Comparison of ENCODE assay signal across 8 mouse cellular contexts in genomic region chr7:69490566-69491466, GRCm38 (mm10).
DNase-seq lines count a peak whose midpoint lies in the region; ATAC-seq lines count a peak whose summit lies in the region.

No protein-coding gene starts in this region.

- ATAC-seq in megakaryocyte progenitor cell, adult 5-6 weeks (replicated peaks; ENCODE audit: poor library complexity), result peak; percentile 78

- peak; percentile 75 for DNase-seq in ZHBTc4 (ENCODE audit: low read depth, low spot score)
- peak; percentile 4 for DNase-seq in cerebellum, adult 9-11 months
- DNase-seq in frontal cortex, adult 2 months (ENCODE audit: extremely low spot score in 1 of 2, low spot score in 1 of 2), result peak; percentile 38 to 87
- peak; percentile 1 for DNase-seq in induced T-regulatory cell, adult 2 months (ENCODE audit: low read depth)
- DNase-seq in left cerebral cortex, adult 18-20 months (ENCODE audit: low spot score in 2 of 2), result peak; percentile 73 to 78
- peak; percentile 79 for DNase-seq in right cerebral cortex, postnatal 25 days
- no peak for DNase-seq in spleen, adult 12 weeks (ENCODE audit: low spot score)
